Mouse (Mus musculus) megakaryocyte, embryonic 14.5 days (primary cell): ENCODE measurements around the gene Fer1l4.

Experiments used
- FLI1 ChIP-seq: IDR thresholded peaks from 2 replicates; pipeline ENCODE4 v1.6.1; 2012; ENCODE audit warnings: low read length, inconsistent platforms, mixed read lengths
- GATA1 ChIP-seq: IDR thresholded peaks from 3 replicates; pipeline ENCODE4 v1.6.1; 2012; ENCODE audit warnings: mixed read lengths, low read length, inconsistent platforms, borderline replicate concordance

- TF ChIP-seq GATA1 (no peak), FLI1 (no peak)
Observed at GRCm38 (mm10) chr2:156073725-156074124, 21.0 kb upstream of the Fer1l4 start.
